Mouse (Mus musculus) heart, postnatal 0 days (tissue): ENCODE results near the gene Klk6.
A peak's percentile ranks its signal among the peaks of the same experiment; 100 is the strongest.

Source experiments
- CTCF ChIP-seq: IDR thresholded peaks from 2 replicates; pipeline ENCODE4 v1.5.1; 2016; ENCODE audit warnings: antibody characterized with exemption, control low read depth, low read depth
- EP300 ChIP-seq: IDR thresholded peaks from 2 replicates; pipeline ENCODE4 v1.6.1; 2016; ENCODE audit warnings: antibody characterized with exemption, low read depth

- TF ChIP-seq CTCF (peak; percentile 15; the same call in 1 of the 2 replicates), EP300 (no peak)
Measured at GRCm38 (mm10) chr7:43789295-43789694, 35.0 kb upstream of the Klk6 start.
